Mouse (Mus musculus): ENCODE measurements around the gene Exoc3l4. TPM values are rescaled to one million over a fixed set of nuclear protein-coding genes. Genes with fewer than 3 reads are reported as not detected.
A peak's percentile ranks its signal among the peaks of the same experiment; 100 is the strongest.

Exoc3l4 gene
- polyA plus RNA-seq, 1 experiment from 2014 or later = 5.2 TPM

- no peak overlapping the region for H3K27ac ChIP-seq
- no peaks in the 10 kb centered on the region for H3K36me3 ChIP-seq (replicated peaks)
- H3K27me3 ChIP-seq (ENCODE audit: poor library complexity, severe bottlenecking) = peaks cover 100% of the 10 kb centered on the region
- H3K4me3 ChIP-seq = no peak overlapping the region
- no peak for DNase-seq (ENCODE audit: extremely low spot score, low spot score)
- no peaks in the 10 kb centered on the region for H3K9me3 ChIP-seq
- peaks cover 57% of the 10 kb centered on the region for H3K4me1 ChIP-seq
- WGBS = 83% methylated on average over 7 of the region's 7 CpGs
Measured at GRCm38 (mm10) chr12:111451561-111451960, 34.7 kb downstream of the Exoc3l4 start.

- H3K4me3 ChIP-seq = no peak overlapping the region
- DNase-seq (ENCODE audit: extremely low spot score, low spot score) = no peak
- H3K9me3 ChIP-seq = no peaks in the 10 kb centered on the region
- H3K27ac ChIP-seq = no peak overlapping the region
- peaks cover 100% of the 10 kb centered on the region for H3K27me3 ChIP-seq (ENCODE audit: poor library complexity, severe bottlenecking)
- WGBS = 35% methylated on average over 4 of the region's 4 CpGs
- peaks cover 33% of the 10 kb centered on the region for H3K4me1 ChIP-seq
- H3K36me3 ChIP-seq (replicated peaks) = no peaks in the 10 kb centered on the region
Measured at GRCm38 (mm10) chr12:111454021-111454420, 37.2 kb downstream of the Exoc3l4 start.

GRCm38 (mm10) chr12:111454543-111455280 lies 37.9 kb downstream of the Exoc3l4 start:
- H3K27me3 ChIP-seq (ENCODE audit: poor library complexity, severe bottlenecking) = peaks cover 99% of the 10 kb centered on the region

GRCm38 (mm10) chr12:111455311-111455846 lies 38.6 kb downstream of the Exoc3l4 start:
- H3K4me3 ChIP-seq = no peak overlapping the region
- peaks cover 20% of the 10 kb centered on the region for H3K4me1 ChIP-seq
- WGBS = 73% methylated on average over 12 of the region's 12 CpGs
- peak overlapping the region; percentile 26; the same call in 1 of the 2 replicates for H3K27ac ChIP-seq
- DNase-seq (ENCODE audit: extremely low spot score, low spot score) = no peak
- H3K36me3 ChIP-seq (replicated peaks) = no peaks in the 10 kb centered on the region
- H3K27me3 ChIP-seq (ENCODE audit: poor library complexity, severe bottlenecking) = peaks cover 99% of the 10 kb centered on the region
- H3K9me3 ChIP-seq = no peaks in the 10 kb centered on the region

More at GRCm38 (mm10) chr12:111454543-111455280, 37.9 kb downstream of the Exoc3l4 start:
- Histone ChIP-seq H3K27ac (no peak overlapping the region), H3K36me3 (replicated peaks) (no peaks in the 10 kb centered on the region), H3K4me3 (no peak overlapping the region), H3K9me3 (no peaks in the 10 kb centered on the region), H3K4me1 (peaks cover 26% of the 10 kb centered on the region)
- DNase-seq (ENCODE audit: extremely low spot score, low spot score) = no peak
- WGBS = 65% methylated on average over 10 of the region's 10 CpGs

GRCm38 (mm10) chr12:111455860-111456259 lies 39.0 kb downstream of the Exoc3l4 start:
- Histone ChIP-seq H3K27ac (peak overlapping the region; percentile 26), H3K4me1 (peaks cover 16% of the 10 kb centered on the region), H3K4me3 (no peak overlapping the region), H3K36me3 (replicated peaks) (no peaks in the 10 kb centered on the region), H3K9me3 (no peaks in the 10 kb centered on the region), H3K27me3 (ENCODE audit: poor library complexity, severe bottlenecking) (peaks cover 99% of the 10 kb centered on the region)
- WGBS = 65% methylated on average over 8 of the region's 8 CpGs
- no peak for DNase-seq (ENCODE audit: extremely low spot score, low spot score)

- no peak for DNase-seq (ENCODE audit: extremely low spot score, low spot score)
- WGBS = 95% methylated on average over 1 of the region's 1 CpGs
- H3K9me3 ChIP-seq = no peaks in the 10 kb centered on the region
- H3K27me3 ChIP-seq (ENCODE audit: poor library complexity, severe bottlenecking) = peaks cover 82% of the 10 kb centered on the region
- peaks cover 16% of the 10 kb centered on the region for H3K4me1 ChIP-seq
- H3K4me3 ChIP-seq = no peak overlapping the region
- H3K27ac ChIP-seq = no peak overlapping the region
- no peaks in the 10 kb centered on the region for H3K36me3 ChIP-seq (replicated peaks)
Measured at GRCm38 (mm10) chr12:111457742-111458141, 40.9 kb downstream of the Exoc3l4 start.

GRCm38 (mm10) chr12:111463570-111463969 lies 46.8 kb downstream of the Exoc3l4 start:
- peaks cover 13% of the 10 kb centered on the region for H3K4me1 ChIP-seq
- no peaks in the 10 kb centered on the region for H3K9me3 ChIP-seq
- no peaks in the 10 kb centered on the region for H3K36me3 ChIP-seq (replicated peaks)
- DNase-seq (ENCODE audit: extremely low spot score, low spot score) = no peak
- 80% methylated on average over 7 of the region's 7 CpGs for WGBS
- no peak overlapping the region for H3K27ac ChIP-seq
- peaks cover 30% of the 10 kb centered on the region for H3K27me3 ChIP-seq (ENCODE audit: poor library complexity, severe bottlenecking)
- H3K4me3 ChIP-seq = no peak overlapping the region

- Histone ChIP-seq H3K27me3 (ENCODE audit: poor library complexity, severe bottlenecking) (peaks cover 16% of the 10 kb centered on the region), H3K36me3 (replicated peaks) (no peaks in the 10 kb centered on the region), H3K4me1 (peaks cover 16% of the 10 kb centered on the region), H3K27ac (no peak overlapping the region), H3K9me3 (no peaks in the 10 kb centered on the region), H3K4me3 (no peak overlapping the region)
- 93% methylated on average over 3 of the region's 3 CpGs for WGBS
- no peak for DNase-seq (ENCODE audit: extremely low spot score, low spot score)
Measured at GRCm38 (mm10) chr12:111466369-111466768, 49.6 kb downstream of the Exoc3l4 start.

GRCm38 (mm10) chr12:111468206-111468605 lies 51.4 kb downstream of the Exoc3l4 start:
- Histone ChIP-seq H3K27me3 (ENCODE audit: poor library complexity, severe bottlenecking) (peaks cover 16% of the 10 kb centered on the region), H3K36me3 (replicated peaks) (no peaks in the 10 kb centered on the region), H3K4me1 (peaks cover 16% of the 10 kb centered on the region), H3K27ac (no peak overlapping the region), H3K9me3 (no peaks in the 10 kb centered on the region), H3K4me3 (no peak overlapping the region)
- DNase-seq (ENCODE audit: extremely low spot score, low spot score) = no peak
- 65% methylated on average over 7 of the region's 7 CpGs for WGBS

GRCm38 (mm10) chr12:111469507-111469906 lies 52.7 kb downstream of the Exoc3l4 start:
- no peak overlapping the region for H3K4me3 ChIP-seq
- peak; percentile 76 for DNase-seq (ENCODE audit: extremely low spot score, low spot score)
- no peak overlapping the region for H3K27ac ChIP-seq
- peaks cover 16% of the 10 kb centered on the region for H3K27me3 ChIP-seq (ENCODE audit: poor library complexity, severe bottlenecking)
- H3K9me3 ChIP-seq = no peaks in the 10 kb centered on the region
- WGBS = 9% methylated on average over 8 of the region's 8 CpGs
- H3K4me1 ChIP-seq = peaks cover 11% of the 10 kb centered on the region; the same call in 1 of the 2 replicates
- H3K36me3 ChIP-seq (replicated peaks) = no peaks in the 10 kb centered on the region

- no peaks in the 10 kb centered on the region for H3K9me3 ChIP-seq
- peaks cover 16% of the 10 kb centered on the region for H3K27me3 ChIP-seq (ENCODE audit: poor library complexity, severe bottlenecking)
- 69% methylated on average over 1 of the region's 1 CpGs for WGBS
- H3K36me3 ChIP-seq (replicated peaks) = no peaks in the 10 kb centered on the region
- DNase-seq (ENCODE audit: extremely low spot score, low spot score) = no peak
- no peak overlapping the region for H3K27ac ChIP-seq
- H3K4me1 ChIP-seq = peaks cover 20% of the 10 kb centered on the region
- H3K4me3 ChIP-seq = no peak overlapping the region
Measured at GRCm38 (mm10) chr12:111471119-111471518, 54.3 kb downstream of the Exoc3l4 start.

- Histone ChIP-seq H3K27me3 (ENCODE audit: poor library complexity, severe bottlenecking) (peaks cover 16% of the 10 kb centered on the region), H3K4me1 (peaks cover 20% of the 10 kb centered on the region), H3K36me3 (replicated peaks) (no peaks in the 10 kb centered on the region), H3K4me3 (no peak overlapping the region), H3K9me3 (no peaks in the 10 kb centered on the region), H3K27ac (no peak overlapping the region)
- WGBS = 90% methylated on average over 3 of the region's 3 CpGs
- no peak for DNase-seq (ENCODE audit: extremely low spot score, low spot score)
Measured at GRCm38 (mm10) chr12:111471721-111472120, 54.9 kb downstream of the Exoc3l4 start.

- 79% methylated on average over 5 of the region's 5 CpGs for WGBS
- H3K4me3 ChIP-seq = no peak overlapping the region
- H3K9me3 ChIP-seq = peaks cover 7% of the 10 kb centered on the region; the same call in 1 of the 2 replicates
- H3K4me1 ChIP-seq = peaks cover 19% of the 10 kb centered on the region
- H3K27me3 ChIP-seq (ENCODE audit: poor library complexity, severe bottlenecking) = peaks cover 16% of the 10 kb centered on the region
- no peak overlapping the region for H3K27ac ChIP-seq
- DNase-seq (ENCODE audit: extremely low spot score, low spot score) = no peak
- no peaks in the 10 kb centered on the region for H3K36me3 ChIP-seq (replicated peaks)
Measured at GRCm38 (mm10) chr12:111472886-111473285, 56.1 kb downstream of the Exoc3l4 start.

Data from forebrain, embryonic 10.5 days (tissue).